Mouse (Mus musculus): ENCODE data around the gene Camta1. TPM values are rescaled to one million over a fixed set of nuclear protein-coding genes. Genes with fewer than 3 reads are reported as not detected.
"Not testable (repeated sequence)": the region's sequence is repeated elsewhere in the genome, so short reads cannot be mapped to it uniquely, and the experiment has no call there.

Gene Camta1
- polyA plus RNA-seq, 1 experiment from 2014 or later: 159 TPM

GRCm38 (mm10) chr4:150891308-150891707, 970.4 kb downstream of the Camta1 start:
- Histone ChIP-seq H3K4me1 (replicated peaks) (peaks cover 10% of the 10 kb centered on the region; the same call in 1 of the 2 replicates), H3K4me2 (no peak overlapping the region), H3K27me3 (replicated peaks) (no peaks in the 10 kb centered on the region), H3K27ac (ENCODE audit: poor library complexity, severe bottlenecking) (no peak overlapping the region), H3K9ac (no peak overlapping the region), H3K4me3 (no peak overlapping the region), H3K9me3 (replicated peaks) (no peaks in the 10 kb centered on the region), H3K36me3 (peaks cover 3% of the 10 kb centered on the region; the same call in 1 of the 2 replicates)
- WGBS: 50% methylated on average over 5 of the region's 5 CpGs
- ATAC-seq (ENCODE audit: insufficient number of reproducible peaks, low FRiP score): no peak

GRCm38 (mm10) chr4:150889955-150890315, 971.7 kb downstream of the Camta1 start:
- Histone ChIP-seq H3K4me3 (no peak overlapping the region), H3K27me3 (replicated peaks) (no peaks in the 10 kb centered on the region), H3K27ac (ENCODE audit: poor library complexity, severe bottlenecking) (no peak overlapping the region), H3K4me1 (replicated peaks) (peaks cover 10% of the 10 kb centered on the region; the same call in 1 of the 2 replicates), H3K9ac (no peak overlapping the region), H3K4me2 (no peak overlapping the region), H3K9me3 (replicated peaks) (no peaks in the 10 kb centered on the region), H3K36me3 (no peaks in the 10 kb centered on the region)
- WGBS: 62% methylated on average over 13 of the region's 13 CpGs
- ATAC-seq (ENCODE audit: insufficient number of reproducible peaks, low FRiP score): no peak

GRCm38 (mm10) chr4:150889273-150889954, 972.3 kb downstream of the Camta1 start:
- Histone ChIP-seq H3K9me3 (replicated peaks) (no peaks in the 10 kb centered on the region), H3K27ac (ENCODE audit: poor library complexity, severe bottlenecking) (no peak overlapping the region), H3K27me3 (replicated peaks) (no peaks in the 10 kb centered on the region), H3K9ac (no peak overlapping the region), H3K4me1 (replicated peaks) (peaks cover 10% of the 10 kb centered on the region; the same call in 1 of the 2 replicates), H3K4me3 (no peak overlapping the region), H3K4me2 (no peak overlapping the region), H3K36me3 (no peaks in the 10 kb centered on the region)
- 39% methylated on average over 20 of the region's 20 CpGs for WGBS
- no peak for ATAC-seq (ENCODE audit: insufficient number of reproducible peaks, low FRiP score)

GRCm38 (mm10) chr4:150888492-150888891, 973.2 kb downstream of the Camta1 start:
- Histone ChIP-seq H3K4me2 (no peak overlapping the region), H3K36me3 (no peaks in the 10 kb centered on the region), H3K9ac (no peak overlapping the region), H3K4me3 (no peak overlapping the region), H3K27me3 (replicated peaks) (no peaks in the 10 kb centered on the region), H3K4me1 (replicated peaks) (peaks cover 10% of the 10 kb centered on the region; the same call in 1 of the 2 replicates), H3K27ac (ENCODE audit: poor library complexity, severe bottlenecking) (no peak overlapping the region), H3K9me3 (replicated peaks) (no peaks in the 10 kb centered on the region)
- ATAC-seq (ENCODE audit: insufficient number of reproducible peaks, low FRiP score): no peak
- 70% methylated on average over 4 of the region's 4 CpGs for WGBS

GRCm38 (mm10) chr4:150887903-150888302, 973.8 kb downstream of the Camta1 start:
- no peaks in the 10 kb centered on the region for H3K36me3 ChIP-seq
- WGBS: 74% methylated on average over 5 of the region's 5 CpGs
- no peak overlapping the region for H3K4me3 ChIP-seq
- H3K27me3 ChIP-seq (replicated peaks): no peaks in the 10 kb centered on the region
- ATAC-seq (ENCODE audit: insufficient number of reproducible peaks, low FRiP score): no peak
- no peak overlapping the region for H3K9ac ChIP-seq
- H3K9me3 ChIP-seq (replicated peaks): no peaks in the 10 kb centered on the region
- H3K4me2 ChIP-seq: no peak overlapping the region
- no peak overlapping the region for H3K27ac ChIP-seq (ENCODE audit: poor library complexity, severe bottlenecking)
- H3K4me1 ChIP-seq (replicated peaks): peaks cover 10% of the 10 kb centered on the region; the same call in 1 of the 2 replicates

- H3K27ac ChIP-seq (ENCODE audit: poor library complexity, severe bottlenecking): no peak overlapping the region
- no peaks in the 10 kb centered on the region for H3K36me3 ChIP-seq
- no peak overlapping the region for H3K9ac ChIP-seq
- H3K4me2 ChIP-seq: no peak overlapping the region
- ATAC-seq (ENCODE audit: insufficient number of reproducible peaks, low FRiP score): no peak
- H3K9me3 ChIP-seq (replicated peaks): peaks cover 27% of the 10 kb centered on the region
- H3K4me3 ChIP-seq: no peak overlapping the region
- H3K4me1 ChIP-seq (replicated peaks): no peaks in the 10 kb centered on the region
- no peaks in the 10 kb centered on the region for H3K27me3 ChIP-seq (replicated peaks)
- 82% methylated on average over 5 of the region's 5 CpGs for WGBS
These were observed 979.0 kb downstream of the Camta1 start for GRCm38 (mm10) chr4:150882632-150883031.

- H3K27ac ChIP-seq (ENCODE audit: poor library complexity, severe bottlenecking): no peak overlapping the region
- H3K9me3 ChIP-seq (replicated peaks): peaks cover 27% of the 10 kb centered on the region
- H3K36me3 ChIP-seq: no peaks in the 10 kb centered on the region
- H3K4me1 ChIP-seq (replicated peaks): no peaks in the 10 kb centered on the region
- H3K4me3 ChIP-seq: no peak overlapping the region
- no peak for ATAC-seq (ENCODE audit: insufficient number of reproducible peaks, low FRiP score)
- no peak overlapping the region for H3K4me2 ChIP-seq
- no peaks in the 10 kb centered on the region for H3K27me3 ChIP-seq (replicated peaks)
- WGBS: 78% methylated on average over 5 of the region's 5 CpGs
- H3K9ac ChIP-seq: no peak overlapping the region
These were observed 981.3 kb downstream of the Camta1 start for GRCm38 (mm10) chr4:150880364-150880763.

GRCm38 (mm10) chr4:150879631-150880030, 982.0 kb downstream of the Camta1 start:
- Histone ChIP-seq H3K27me3 (replicated peaks) (no peaks in the 10 kb centered on the region), H3K9me3 (replicated peaks) (peaks cover 27% of the 10 kb centered on the region), H3K4me2 (no peak overlapping the region), H3K36me3 (no peaks in the 10 kb centered on the region), H3K4me3 (no peak overlapping the region), H3K27ac (ENCODE audit: poor library complexity, severe bottlenecking) (no peak overlapping the region), H3K4me1 (replicated peaks) (no peaks in the 10 kb centered on the region), H3K9ac (no peak overlapping the region)
- no peak for ATAC-seq (ENCODE audit: insufficient number of reproducible peaks, low FRiP score)
- WGBS: 86% methylated on average over 22 of the region's 22 CpGs

GRCm38 (mm10) chr4:150875393-150875792, 986.3 kb downstream of the Camta1 start:
- 73% methylated on average over 10 of the region's 10 CpGs for WGBS
- no peak overlapping the region for H3K27ac ChIP-seq (ENCODE audit: poor library complexity, severe bottlenecking)
- no peak overlapping the region for H3K4me2 ChIP-seq
- H3K36me3 ChIP-seq: no peaks in the 10 kb centered on the region
- peaks cover 20% of the 10 kb centered on the region for H3K4me1 ChIP-seq (replicated peaks)
- ATAC-seq (ENCODE audit: insufficient number of reproducible peaks, low FRiP score): no peak
- H3K27me3 ChIP-seq (replicated peaks): no peaks in the 10 kb centered on the region
- H3K4me3 ChIP-seq: no peak overlapping the region
- H3K9me3 ChIP-seq (replicated peaks): peaks cover 24% of the 10 kb centered on the region
- H3K9ac ChIP-seq: no peak overlapping the region

GRCm38 (mm10) chr4:150874416-150874815, 987.3 kb downstream of the Camta1 start:
- WGBS: 75% methylated on average over 4 of the region's 4 CpGs
- peaks cover 29% of the 10 kb centered on the region for H3K4me1 ChIP-seq (replicated peaks)
- H3K4me3 ChIP-seq; ATAC-seq (ENCODE audit: insufficient number of reproducible peaks, low FRiP score); H3K9ac ChIP-seq; H3K27me3 ChIP-seq (replicated peaks); H3K4me2 ChIP-seq; H3K36me3 ChIP-seq; H3K27ac ChIP-seq (ENCODE audit: poor library complexity, severe bottlenecking): not testable (repeated sequence)
- peaks cover 14% of the 10 kb centered on the region for H3K9me3 ChIP-seq (replicated peaks)

GRCm38 (mm10) chr4:150872681-150873080, 989.0 kb downstream of the Camta1 start:
- Histone ChIP-seq H3K9me3 (replicated peaks) (no peaks in the 10 kb centered on the region), H3K4me1 (replicated peaks) (peaks cover 38% of the 10 kb centered on the region), H3K36me3 (0 out of 2 replicates have a peak, but pooled peaks cover 4% of the 10 kb centered on the region), H3K4me3 (no peak overlapping the region), H3K27ac (ENCODE audit: poor library complexity, severe bottlenecking) (no peak overlapping the region), H3K27me3 (replicated peaks) (no peaks in the 10 kb centered on the region), H3K4me2 (no peak overlapping the region), H3K9ac (0 out of 2 replicates have a peak overlapping the region, but pooled peaks have one; percentile 5)
- WGBS: 64% methylated on average over 8 of the region's 8 CpGs
- ATAC-seq (ENCODE audit: insufficient number of reproducible peaks, low FRiP score): no peak

Data from heart, embryonic 12.5 days (tissue).